Comparison of ENCODE assay signal across 8 mouse cellular contexts in genomic region chr9:62531459-62532275, GRCm38 (mm10). TPM values are rescaled to one million over a fixed set of nuclear protein-coding genes. Genes with fewer than 3 reads are reported as not detected.
DNase-seq lines count a peak whose midpoint lies in the region; ATAC-seq lines count a peak whose summit lies in the region.

No protein-coding gene starts in this region.

- H3K27ac ChIP-seq in forebrain, embryonic 15.5 days (replicated peaks) = peak overlapping the region; percentile 97
- peak overlapping the region; percentile 94 for H3K27ac ChIP-seq in hindbrain, embryonic 13.5 days
- H3K27ac ChIP-seq in liver, embryonic 13.5 days = peak overlapping the region; percentile 48
- H3K27ac ChIP-seq in neural tube, embryonic 13.5 days (replicated peaks) = peak overlapping the region; percentile 98

- no peak overlapping the region for H3K4me3 ChIP-seq in forebrain, embryonic 15.5 days
- no peak overlapping the region; the same call in 1 of the 2 replicates for H3K4me3 ChIP-seq in hindbrain, embryonic 13.5 days
- no peak overlapping the region for H3K4me3 ChIP-seq in liver, embryonic 13.5 days (replicated peaks)
- H3K4me3 ChIP-seq in neural tube, embryonic 13.5 days = no peak overlapping the region

- peak; percentile 82 for ATAC-seq in forebrain, embryonic 15.5 days (replicated peaks)
- ATAC-seq in hindbrain, embryonic 13.5 days (ENCODE audit: low FRiP score) = peak; percentile 66
- ATAC-seq in liver, embryonic 13.5 days (ENCODE audit: low read depth) = no peak
- ATAC-seq in neural tube, embryonic 13.5 days (ENCODE audit: low read depth) = peak; percentile 77

- H3K4me2 ChIP-seq in forebrain, embryonic 15.5 days (replicated peaks) = peak overlapping the region; percentile 19; the same call in 1 of the 2 replicates
- peak overlapping the region; percentile 37 for H3K4me2 ChIP-seq in hindbrain, embryonic 13.5 days
- H3K4me2 ChIP-seq in liver, embryonic 13.5 days = no peak overlapping the region
- peak overlapping the region; percentile 34 for H3K4me2 ChIP-seq in neural tube, embryonic 13.5 days

- intact Hi-C loops in heart, postnatal 25 days (cut with DNase I) = no loop called here

- H3K9ac ChIP-seq in forebrain, embryonic 15.5 days (replicated peaks) = peak overlapping the region; percentile 29
- peak overlapping the region; percentile 49 for H3K9ac ChIP-seq in hindbrain, embryonic 13.5 days
- no peak overlapping the region for H3K9ac ChIP-seq in liver, embryonic 13.5 days
- H3K9ac ChIP-seq in neural tube, embryonic 13.5 days = peak overlapping the region; percentile 65

- WGBS in forebrain, embryonic 15.5 days = 6% methylated on average over 12 of the region's 12 CpGs
- WGBS in hindbrain, embryonic 13.5 days = 9% methylated on average over 12 of the region's 12 CpGs
- 35% methylated on average over 12 of the region's 12 CpGs for WGBS in liver, embryonic 13.5 days (ENCODE audit: insufficient replicate concordance)
- 9% methylated on average over 12 of the region's 12 CpGs for WGBS in neural tube, embryonic 13.5 days

- H3K27me3 ChIP-seq in forebrain, embryonic 15.5 days = no peaks in the 10 kb centered on the region
- H3K27me3 ChIP-seq in hindbrain, embryonic 13.5 days = no peaks in the 10 kb centered on the region
- H3K27me3 ChIP-seq in liver, embryonic 13.5 days = peaks cover 30% of the 10 kb centered on the region
- no peaks in the 10 kb centered on the region for H3K27me3 ChIP-seq in neural tube, embryonic 13.5 days

- H3K36me3 ChIP-seq in forebrain, embryonic 15.5 days = no peaks in the 10 kb centered on the region
- no peaks in the 10 kb centered on the region for H3K36me3 ChIP-seq in hindbrain, embryonic 13.5 days
- H3K36me3 ChIP-seq in liver, embryonic 13.5 days = no peaks in the 10 kb centered on the region
- no peaks in the 10 kb centered on the region for H3K36me3 ChIP-seq in neural tube, embryonic 13.5 days

- peak; percentile 97 for DNase-seq in heart, adult 11 months
- DNase-seq in heart, postnatal 25 days (ENCODE audit: low spot score) = no peak
- peak; percentile 80 for DNase-seq in adrenal gland, postnatal 10 days
- no peak for DNase-seq in liver, embryonic 13.5 days
- DNase-seq in urinary bladder, postnatal 25 days (ENCODE audit: low spot score) = no peak

- H3K4me1 ChIP-seq in forebrain, embryonic 15.5 days = peaks cover 90% of the 10 kb centered on the region
- peaks cover 93% of the 10 kb centered on the region for H3K4me1 ChIP-seq in hindbrain, embryonic 13.5 days (replicated peaks)
- H3K4me1 ChIP-seq in liver, embryonic 13.5 days (replicated peaks) = peaks cover 15% of the 10 kb centered on the region
- H3K4me1 ChIP-seq in neural tube, embryonic 13.5 days (replicated peaks) = peaks cover 90% of the 10 kb centered on the region

- H3K9me3 ChIP-seq in forebrain, embryonic 15.5 days = no peaks in the 10 kb centered on the region
- H3K9me3 ChIP-seq in hindbrain, embryonic 13.5 days = no peaks in the 10 kb centered on the region
- no peaks in the 10 kb centered on the region for H3K9me3 ChIP-seq in liver, embryonic 13.5 days (replicated peaks)
- H3K9me3 ChIP-seq in neural tube, embryonic 13.5 days = no peaks in the 10 kb centered on the region

RNA-seq across cellular contexts. Expression of gene Coro2b, which starts 5.2 kb away (rescaled TPM):
- 10 to 100 TPM in 1 of 2 experiments, 1 to 10 TPM in 1; 9.5 to 15.1 TPM for total RNA-seq in heart, postnatal 25 days (2021)
- total RNA-seq in adrenal gland, postnatal 10 days (2021) = 10 to 100 TPM; 18.1 to 22.3 TPM
- 41.0 and 48.8 TPM in 2 replicates for polyA plus RNA-seq in forebrain, embryonic 15.5 days (2015; fragmentation: Nextera tagmentation; extraction: Ambion mirVana)
- polyA plus RNA-seq in hindbrain, embryonic 13.5 days (2015; fragmentation: Nextera tagmentation; extraction: Ambion mirVana) = 34.3 and 39.0 TPM in 2 replicates
- 0.98 and 1.2 TPM in 2 replicates for polyA plus RNA-seq in liver, embryonic 13.5 days (2015; fragmentation: Nextera tagmentation; extraction: Ambion mirVana)
- 41.5 and 43.8 TPM in 2 replicates for polyA plus RNA-seq in neural tube, embryonic 13.5 days (2015; fragmentation: Nextera tagmentation; extraction: Ambion mirVana)

Comparison
In these comparisons a context has a peak if more than half of its experiments do, and no peak if none do; other contexts are left out.
1. DNase-seq: peak in heart, adult 11 months (single experiment) and adrenal gland, postnatal 10 days (single experiment); none in heart, postnatal 25 days (single experiment), liver, embryonic 13.5 days (single experiment) and urinary bladder, postnatal 25 days (single experiment).
2. H3K27ac ChIP-seq: peak in every context shown above with its lines; median percentile 98 in neural tube, embryonic 13.5 days; 97 in forebrain, embryonic 15.5 days; 94 in hindbrain, embryonic 13.5 days; 48 in liver, embryonic 13.5 days.
3. RNA of gene Coro2b, which starts 5.2 kb away (polyA plus RNA-seq): 41.5 to 43.8 TPM in neural tube, embryonic 13.5 days, 41.0 to 48.8 TPM in forebrain, embryonic 15.5 days and 34.3 to 39.0 TPM in hindbrain, embryonic 13.5 days; 0.98 to 1.2 TPM in liver, embryonic 13.5 days; every median in the first group is over 10 times any median in the second.